Mouse (Mus musculus): ENCODE measurements around the gene Gmnn. TPM values are rescaled to one million over a fixed set of nuclear protein-coding genes. Genes with fewer than 3 reads are reported as not detected.

Gmnn gene
- polyA plus RNA-seq, 1 experiment from 2014 or later, result 69.0 TPM

- Histone ChIP-seq H3K36me3 (peaks cover 10% of the 10 kb centered on the region), H3K4me3 (replicated peaks) (peak overlapping the region; percentile 63), H3K4me1 (peaks cover 8% of the 10 kb centered on the region), H3K9me3 (replicated peaks) (no peaks in the 10 kb centered on the region), H3K4me2 (replicated peaks) (peak overlapping the region; percentile 61), H3K27me3 (no peaks in the 10 kb centered on the region), H3K9ac (no peak overlapping the region), H3K27ac (replicated peaks) (no peak overlapping the region)
- no peak for ATAC-seq (ENCODE audit: insufficient number of reproducible peaks, low FRiP score, low TSS enrichment, low read depth)
- 53% methylated on average over 5 of the region's 5 CpGs for WGBS
Observed at GRCm38 (mm10) chr13:24760351-24760870, 1.3 kb downstream of the Gmnn start.

GRCm38 (mm10) chr13:24759451-24759850 lies 2.3 kb downstream of the Gmnn start:
- no peak overlapping the region for H3K4me3 ChIP-seq (replicated peaks)
- no peaks in the 10 kb centered on the region for H3K27me3 ChIP-seq
- H3K4me2 ChIP-seq (replicated peaks), result no peak overlapping the region
- 94% methylated on average over 10 of the region's 10 CpGs for WGBS
- peaks cover 8% of the 10 kb centered on the region for H3K4me1 ChIP-seq
- ATAC-seq (ENCODE audit: insufficient number of reproducible peaks, low FRiP score, low TSS enrichment, low read depth), result no peak
- H3K9me3 ChIP-seq (replicated peaks), result no peaks in the 10 kb centered on the region
- peaks cover 17% of the 10 kb centered on the region for H3K36me3 ChIP-seq
- H3K9ac ChIP-seq, result no peak overlapping the region
- no peak overlapping the region for H3K27ac ChIP-seq (replicated peaks)

GRCm38 (mm10) chr13:24757820-24758564 lies 3.7 kb downstream of the Gmnn start:
- H3K9ac ChIP-seq, result no peak overlapping the region
- ATAC-seq (ENCODE audit: insufficient number of reproducible peaks, low FRiP score, low TSS enrichment, low read depth), result no peak

GRCm38 (mm10) chr13:24756756-24757155 lies 5.0 kb downstream of the Gmnn start:
- Histone ChIP-seq H3K36me3 (peaks cover 30% of the 10 kb centered on the region), H3K9me3 (replicated peaks) (no peaks in the 10 kb centered on the region), H3K27ac (replicated peaks) (no peak overlapping the region), H3K27me3 (no peaks in the 10 kb centered on the region), H3K4me1 (peaks cover 8% of the 10 kb centered on the region), H3K9ac (no peak overlapping the region), H3K4me3 (replicated peaks) (no peak overlapping the region), H3K4me2 (replicated peaks) (no peak overlapping the region)
- ATAC-seq (ENCODE audit: insufficient number of reproducible peaks, low FRiP score, low TSS enrichment, low read depth), result no peak
- 94% methylated on average over 3 of the region's 3 CpGs for WGBS

More at GRCm38 (mm10) chr13:24757820-24758564, 3.7 kb downstream of the Gmnn start:
- Histone ChIP-seq H3K9me3 (replicated peaks) (no peaks in the 10 kb centered on the region), H3K4me2 (replicated peaks) (no peak overlapping the region), H3K27ac (replicated peaks) (no peak overlapping the region), H3K36me3 (peaks cover 23% of the 10 kb centered on the region), H3K27me3 (no peaks in the 10 kb centered on the region), H3K4me3 (replicated peaks) (no peak overlapping the region), H3K4me1 (peaks cover 8% of the 10 kb centered on the region)
- 89% methylated on average over 12 of the region's 12 CpGs for WGBS

- Histone ChIP-seq H3K36me3 (peaks cover 45% of the 10 kb centered on the region), H3K27ac (replicated peaks) (no peak overlapping the region), H3K9ac (no peak overlapping the region), H3K4me1 (no peaks in the 10 kb centered on the region), H3K27me3 (no peaks in the 10 kb centered on the region), H3K9me3 (replicated peaks) (no peaks in the 10 kb centered on the region), H3K4me2 (replicated peaks) (no peak overlapping the region), H3K4me3 (replicated peaks) (no peak overlapping the region)
- 85% methylated on average over 8 of the region's 8 CpGs for WGBS
- no peak for ATAC-seq (ENCODE audit: insufficient number of reproducible peaks, low FRiP score, low TSS enrichment, low read depth)
Observed at GRCm38 (mm10) chr13:24751396-24751795, 10.3 kb downstream of the Gmnn start.

- no peaks in the 10 kb centered on the region for H3K27me3 ChIP-seq
- H3K4me2 ChIP-seq (replicated peaks), result no peak overlapping the region
- H3K4me3 ChIP-seq (replicated peaks), result no peak overlapping the region
- no peaks in the 10 kb centered on the region for H3K9me3 ChIP-seq (replicated peaks)
- H3K9ac ChIP-seq, result no peak overlapping the region
- WGBS, result 92% methylated on average over 8 of the region's 8 CpGs
- no peaks in the 10 kb centered on the region for H3K4me1 ChIP-seq
- peaks cover 39% of the 10 kb centered on the region for H3K36me3 ChIP-seq
- H3K27ac ChIP-seq (replicated peaks), result no peak overlapping the region
- no peak for ATAC-seq (ENCODE audit: insufficient number of reproducible peaks, low FRiP score, low TSS enrichment, low read depth)
Observed at GRCm38 (mm10) chr13:24750807-24751206, 10.9 kb downstream of the Gmnn start.

- Histone ChIP-seq H3K36me3 (peaks cover 22% of the 10 kb centered on the region; the same call in 1 of the 2 replicates), H3K27me3 (no peaks in the 10 kb centered on the region), H3K4me1 (no peaks in the 10 kb centered on the region), H3K9me3 (replicated peaks) (no peaks in the 10 kb centered on the region), H3K9ac (no peak overlapping the region), H3K27ac (replicated peaks) (no peak overlapping the region), H3K4me2 (replicated peaks) (no peak overlapping the region), H3K4me3 (replicated peaks) (no peak overlapping the region)
- WGBS, result 81% methylated on average over 3 of the region's 3 CpGs
- peak; percentile 54; the same call in 1 of the 2 replicates for ATAC-seq (ENCODE audit: insufficient number of reproducible peaks, low FRiP score, low TSS enrichment, low read depth)
Observed at GRCm38 (mm10) chr13:24747823-24748222, 13.9 kb downstream of the Gmnn start.

- Histone ChIP-seq H3K27me3 (no peaks in the 10 kb centered on the region), H3K27ac (replicated peaks) (no peak within 1 kb of the TSS), H3K4me3 (replicated peaks) (no peak within 1 kb of the TSS), H3K36me3 (no peaks in the 10 kb centered on the region), H3K9me3 (replicated peaks) (no peaks in the 10 kb centered on the region), H3K9ac (no peak within 1 kb of the TSS), H3K4me2 (replicated peaks) (no peak within 1 kb of the TSS), H3K4me1 (no peaks in the 10 kb centered on the region)
- WGBS, result 90% methylated on average over 10 of the region's 10 CpGs
- no peak for ATAC-seq (ENCODE audit: insufficient number of reproducible peaks, low FRiP score, low TSS enrichment, low read depth)
Observed at GRCm38 (mm10) chr13:24741028-24741427, 20.7 kb downstream of the Gmnn start, which contains the start of gene Armh2. Gene Armh2 (plus strand): TSS chr13:24741232.

GRCm38 (mm10) chr13:24735608-24736131 lies 26.1 kb downstream of the Gmnn start:
- Histone ChIP-seq H3K36me3 (no peaks in the 10 kb centered on the region; the same call in 1 of the 2 replicates), H3K9me3 (replicated peaks) (no peaks in the 10 kb centered on the region), H3K4me2 (replicated peaks) (no peak overlapping the region), H3K27ac (replicated peaks) (no peak overlapping the region), H3K4me1 (no peaks in the 10 kb centered on the region), H3K4me3 (replicated peaks) (no peak overlapping the region), H3K27me3 (no peaks in the 10 kb centered on the region), H3K9ac (no peak overlapping the region)
- 79% methylated on average over 6 of the region's 6 CpGs for WGBS
- ATAC-seq (ENCODE audit: insufficient number of reproducible peaks, low FRiP score, low TSS enrichment, low read depth), result no peak

- WGBS, result 90% methylated on average over 5 of the region's 5 CpGs
- no peak overlapping the region for H3K27ac ChIP-seq (replicated peaks)
- H3K9ac ChIP-seq, result no peak overlapping the region
- no peak for ATAC-seq (ENCODE audit: insufficient number of reproducible peaks, low FRiP score, low TSS enrichment, low read depth)
- H3K4me2 ChIP-seq (replicated peaks), result no peak overlapping the region
- no peaks in the 10 kb centered on the region for H3K4me1 ChIP-seq
- H3K9me3 ChIP-seq (replicated peaks), result no peaks in the 10 kb centered on the region
- H3K36me3 ChIP-seq, result no peaks in the 10 kb centered on the region; the same call in 1 of the 2 replicates
- H3K4me3 ChIP-seq (replicated peaks), result no peak overlapping the region
- no peaks in the 10 kb centered on the region for H3K27me3 ChIP-seq
Observed at GRCm38 (mm10) chr13:24734502-24734901, 27.2 kb downstream of the Gmnn start.

- no peak overlapping the region for H3K4me2 ChIP-seq (replicated peaks)
- H3K27ac ChIP-seq (replicated peaks), result no peak overlapping the region
- 88% methylated on average over 5 of the region's 5 CpGs for WGBS
- no peaks in the 10 kb centered on the region; the same call in 1 of the 2 replicates for H3K4me1 ChIP-seq
- no peaks in the 10 kb centered on the region for H3K27me3 ChIP-seq
- ATAC-seq (ENCODE audit: insufficient number of reproducible peaks, low FRiP score, low TSS enrichment, low read depth), result no peak
- H3K9ac ChIP-seq, result no peak overlapping the region
- no peaks in the 10 kb centered on the region; the same call in 1 of the 2 replicates for H3K36me3 ChIP-seq
- H3K4me3 ChIP-seq (replicated peaks), result no peak overlapping the region
- H3K9me3 ChIP-seq (replicated peaks), result no peaks in the 10 kb centered on the region
Observed at GRCm38 (mm10) chr13:24729128-24729527, 32.6 kb downstream of the Gmnn start.

Data from embryonic facial prominence, embryonic 15.5 days (tissue).